Mouse (Mus musculus): ENCODE measurements around the gene Ndel1. TPM values are rescaled to one million over a fixed set of nuclear protein-coding genes. Genes with fewer than 3 reads are reported as not detected.
A peak's percentile ranks its signal among the peaks of the same experiment; 100 is the strongest.

Ndel1 gene
- total and polyA plus RNA-seq, 2 experiments from 2014 or later = 96.2 to 105 TPM

DNA sequence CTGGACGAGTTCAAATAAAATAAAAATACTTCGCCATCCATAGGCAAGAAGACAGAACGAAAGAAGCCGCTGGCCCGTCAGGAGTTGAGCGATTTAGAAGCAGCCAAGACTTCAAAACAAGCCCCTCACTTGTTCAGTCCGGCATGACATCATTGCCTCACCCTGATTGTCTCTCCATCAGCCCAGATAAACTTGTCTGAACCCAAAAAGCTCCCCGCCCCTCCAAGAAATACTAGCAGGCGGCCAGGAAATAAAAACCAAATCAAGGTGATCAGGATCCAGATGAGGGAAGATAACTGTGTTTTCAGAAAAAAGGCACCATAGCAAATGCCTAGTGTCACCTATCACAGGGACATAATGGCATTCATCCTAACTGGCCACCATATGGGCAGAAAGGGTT, 381 bp downstream of the Ndel1 start:
- TF ChIP-seq CTCF (IDR thresholded peaks at IDR 0.05; ENCODE audit: low read depth) = no peak
- 86% methylated on average over 9 of the region's 9 CpGs for WGBS
- Histone ChIP-seq H3K36me3 (ENCODE audit: insufficient read depth, low read length) (no peaks in the 10 kb centered on the region), H3K27me3 (ENCODE audit: insufficient read depth, low read length) (no peaks in the 10 kb centered on the region), H3K27ac (no peak overlapping the region), H3K4me2 (ENCODE audit: low read depth, low read length) (no peak overlapping the region), H3K9me3 (ENCODE audit: low read length) (no peaks in the 10 kb centered on the region), H3K4me1 (ENCODE audit: insufficient read depth, low read length) (no peaks in the 10 kb centered on the region), H3K4me3 (ENCODE audit: low read length) (no peak overlapping the region), H3K9ac (replicated peaks; ENCODE audit: low read length) (no peak overlapping the region)
- DNase-seq (ENCODE audit: low spot score) (no peak), ATAC-seq (no peak)

DNA sequence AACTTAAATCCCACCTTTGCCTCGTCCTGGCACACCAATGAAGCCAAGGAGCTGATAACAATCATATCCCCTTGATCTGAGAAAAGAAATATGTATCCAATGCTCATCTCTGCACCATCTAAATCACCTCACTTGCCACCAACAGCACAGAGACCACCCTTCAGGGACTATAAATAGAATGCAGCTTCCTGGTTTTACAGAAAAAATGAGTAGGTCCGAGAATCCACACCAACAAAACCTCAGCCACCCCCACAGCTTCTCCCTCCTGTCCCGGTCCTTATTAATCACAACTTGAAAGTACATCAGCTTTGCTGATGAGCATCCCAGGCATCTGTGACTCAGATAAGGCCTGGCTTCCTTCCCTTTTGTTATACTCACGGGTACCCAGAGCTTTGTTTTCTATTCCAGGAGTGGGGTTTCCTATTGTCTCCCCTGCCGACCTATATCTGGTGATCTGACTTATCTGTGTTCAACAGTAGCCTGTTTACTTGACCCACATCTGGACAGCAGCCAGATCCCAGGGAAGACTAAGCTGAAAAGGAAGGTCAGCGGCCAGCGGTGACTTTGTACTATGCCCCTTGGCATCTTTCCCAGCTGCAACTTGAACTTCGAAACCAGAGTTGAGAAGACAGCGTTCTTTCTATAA, 7.0 kb downstream of the Ndel1 start:
- TF ChIP-seq CTCF (IDR thresholded peaks at IDR 0.05; ENCODE audit: low read depth) = no peak
- DNase-seq (ENCODE audit: low spot score) = peak; percentile 12

DNA sequence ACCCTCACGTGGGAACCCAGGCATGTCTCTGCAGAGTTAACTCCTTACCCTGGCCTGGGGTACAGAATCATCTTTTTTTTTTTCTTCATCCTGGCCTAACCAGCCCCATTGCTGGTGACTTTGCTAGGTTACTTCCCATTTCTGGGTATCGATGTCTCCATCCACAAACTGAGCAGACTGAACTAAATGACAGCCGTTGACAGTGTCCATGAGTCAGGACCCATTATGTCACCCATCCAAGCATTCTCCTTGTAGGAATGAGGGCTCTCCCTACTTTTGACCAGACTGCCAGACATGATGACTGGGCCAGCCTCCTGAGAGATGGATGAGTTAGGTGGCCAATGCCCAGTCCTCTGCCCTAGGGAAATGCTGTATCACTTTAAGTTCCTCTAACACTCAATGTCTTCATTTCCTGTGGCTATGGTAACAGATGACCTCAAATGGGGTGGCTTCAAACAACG, 8.0 kb downstream of the Ndel1 start:
- Histone ChIP-seq H3K9me3 (ENCODE audit: low read length) (no peaks in the 10 kb centered on the region), H3K4me2 (ENCODE audit: low read depth, low read length) (no peak overlapping the region), H3K9ac (replicated peaks; ENCODE audit: low read length) (no peak overlapping the region), H3K27ac (no peak overlapping the region), H3K27me3 (ENCODE audit: insufficient read depth, low read length) (no peaks in the 10 kb centered on the region; the same call in 1 of the 2 replicates), H3K4me3 (ENCODE audit: low read length) (no peak overlapping the region), H3K36me3 (ENCODE audit: insufficient read depth, low read length) (no peaks in the 10 kb centered on the region), H3K4me1 (ENCODE audit: insufficient read depth, low read length) (no peaks in the 10 kb centered on the region)
- TF ChIP-seq CTCF (IDR thresholded peaks at IDR 0.05; ENCODE audit: low read depth) = no peak
- 77% methylated on average over 4 of the region's 4 CpGs for WGBS
- DNase-seq (ENCODE audit: low spot score) = no peak
- ATAC-seq = no peak

More for the DNA sequence above, 7.0 kb downstream of the Ndel1 start:
- H3K4me2 ChIP-seq (ENCODE audit: low read depth, low read length) = no peak overlapping the region
- no peak for ATAC-seq
- H3K9me3 ChIP-seq (ENCODE audit: low read length) = no peaks in the 10 kb centered on the region
- no peaks in the 10 kb centered on the region for H3K4me1 ChIP-seq (ENCODE audit: insufficient read depth, low read length)
- H3K27me3 ChIP-seq (ENCODE audit: insufficient read depth, low read length) = no peaks in the 10 kb centered on the region; the same call in 1 of the 2 replicates
- no peaks in the 10 kb centered on the region for H3K36me3 ChIP-seq (ENCODE audit: insufficient read depth, low read length)
- no peak overlapping the region for H3K27ac ChIP-seq
- 46% methylated on average over 9 of the region's 9 CpGs for WGBS
- H3K4me3 ChIP-seq (ENCODE audit: low read length) = no peak overlapping the region
- no peak overlapping the region for H3K9ac ChIP-seq (replicated peaks; ENCODE audit: low read length)

DNA sequence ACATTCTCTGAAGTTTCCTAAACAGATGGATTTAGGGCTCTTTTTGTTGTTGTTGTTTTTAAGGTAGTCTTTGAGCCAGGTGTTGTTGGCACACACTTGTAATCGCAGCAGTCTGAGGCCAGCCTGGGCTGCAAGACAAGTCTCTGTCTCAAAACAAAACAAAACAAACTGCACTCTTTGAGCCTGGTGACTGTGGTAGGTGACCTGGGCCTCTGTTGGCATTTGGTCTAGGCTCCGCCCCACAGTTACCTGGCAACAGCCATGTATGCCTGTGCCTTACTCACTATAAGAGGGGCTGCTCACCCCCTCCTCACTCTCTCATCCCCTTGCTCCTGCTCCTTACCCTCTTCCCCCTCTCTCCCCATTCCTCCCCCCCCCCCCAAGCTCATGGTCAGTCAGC, 9.4 kb downstream of the Ndel1 start:
- Histone ChIP-seq H3K9me3 (ENCODE audit: low read length) (no peaks in the 10 kb centered on the region), H3K27me3 (ENCODE audit: insufficient read depth, low read length) (no peaks in the 10 kb centered on the region; the same call in 1 of the 2 replicates), H3K4me3 (ENCODE audit: low read length) (no peak overlapping the region), H3K36me3 (ENCODE audit: insufficient read depth, low read length) (no peaks in the 10 kb centered on the region), H3K4me2 (ENCODE audit: low read depth, low read length) (no peak overlapping the region), H3K9ac (replicated peaks; ENCODE audit: low read length) (no peak overlapping the region), H3K4me1 (ENCODE audit: insufficient read depth, low read length) (no peaks in the 10 kb centered on the region), H3K27ac (no peak overlapping the region)
- ATAC-seq (no peak), DNase-seq (ENCODE audit: low spot score) (no peak)
- WGBS = 67% methylated on average over 2 of the region's 2 CpGs
- no peak for TF ChIP-seq CTCF (IDR thresholded peaks at IDR 0.05; ENCODE audit: low read depth)

- WGBS = 84% methylated on average over 8 of the region's 8 CpGs
- no peak for TF ChIP-seq CTCF (IDR thresholded peaks at IDR 0.05; ENCODE audit: low read depth)
- Histone ChIP-seq H3K4me1 (ENCODE audit: insufficient read depth, low read length) (no peaks in the 10 kb centered on the region), H3K4me2 (ENCODE audit: low read depth, low read length) (no peak overlapping the region), H3K9me3 (ENCODE audit: low read length) (no peaks in the 10 kb centered on the region), H3K36me3 (ENCODE audit: insufficient read depth, low read length) (no peaks in the 10 kb centered on the region), H3K4me3 (ENCODE audit: low read length) (no peak overlapping the region), H3K27ac (no peak overlapping the region), H3K9ac (replicated peaks; ENCODE audit: low read length) (no peak overlapping the region), H3K27me3 (ENCODE audit: insufficient read depth, low read length) (no peaks in the 10 kb centered on the region; the same call in 1 of the 2 replicates)
- no peak for ATAC-seq
- DNase-seq (ENCODE audit: low spot score) = no peak
These were observed 11.6 kb downstream of the Ndel1 start for GRCm38 (mm10) chr11:68859943-68860593.

DNA sequence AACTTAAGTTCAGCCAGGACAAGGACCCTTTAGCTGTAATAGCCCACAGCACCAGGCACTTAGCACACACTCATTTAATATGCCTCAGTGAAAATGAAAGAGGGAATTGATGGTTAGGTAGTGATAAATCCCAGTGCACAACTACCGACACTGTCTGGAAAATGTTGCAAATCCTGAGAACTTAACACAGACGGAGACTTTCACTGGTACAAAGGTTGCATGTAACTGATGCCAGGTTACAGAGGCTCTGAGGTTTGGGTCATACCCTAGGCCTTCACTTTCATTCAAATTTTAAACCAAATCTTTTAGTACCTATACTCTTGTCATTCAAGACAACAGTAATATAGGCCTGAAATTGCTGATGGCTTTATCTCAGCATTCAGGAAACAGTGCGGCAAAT, 14.3 kb downstream of the Ndel1 start:
- ATAC-seq (no peak), DNase-seq (ENCODE audit: low spot score) (no peak)
- Histone ChIP-seq H3K4me2 (ENCODE audit: low read depth, low read length) (no peak overlapping the region), H3K9ac (replicated peaks; ENCODE audit: low read length) (no peak overlapping the region), H3K4me3 (ENCODE audit: low read length) (no peak overlapping the region), H3K27ac (no peak overlapping the region), H3K9me3 (ENCODE audit: low read length) (no peaks in the 10 kb centered on the region), H3K36me3 (ENCODE audit: insufficient read depth, low read length) (no peaks in the 10 kb centered on the region), H3K27me3 (ENCODE audit: insufficient read depth, low read length) (no peaks in the 10 kb centered on the region; the same call in 1 of the 2 replicates), H3K4me1 (ENCODE audit: insufficient read depth, low read length) (peaks cover 6% of the 10 kb centered on the region)
- no peak for TF ChIP-seq CTCF (IDR thresholded peaks at IDR 0.05; ENCODE audit: low read depth)
- 88% methylated on average over 3 of the region's 3 CpGs for WGBS

DNA sequence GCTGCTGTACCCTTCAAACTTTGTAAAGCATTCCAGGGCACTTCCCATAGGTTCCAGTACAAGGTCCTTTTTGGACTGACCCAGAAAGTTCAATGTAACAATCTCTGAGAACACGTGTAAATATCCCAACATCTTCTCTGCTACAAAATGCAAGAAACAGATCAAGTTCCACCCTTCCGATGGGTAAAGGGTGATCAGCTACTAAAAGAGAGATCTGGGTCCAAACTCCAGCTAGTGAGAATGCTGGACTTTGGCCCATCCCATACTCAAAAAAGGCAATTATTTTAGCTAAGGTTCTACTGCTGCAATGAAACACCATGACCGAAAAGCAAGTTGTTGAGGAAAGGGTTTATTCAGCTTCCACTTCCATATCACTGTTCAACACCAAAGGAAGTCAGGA, 17.0 kb downstream of the Ndel1 start:
- DNase-seq (ENCODE audit: low spot score) (no peak), ATAC-seq (no peak)
- no peak overlapping the region for H3K9ac ChIP-seq (replicated peaks; ENCODE audit: low read length)
- no peak overlapping the region for H3K4me3 ChIP-seq (ENCODE audit: low read length)
- no peaks in the 10 kb centered on the region for H3K27me3 ChIP-seq (ENCODE audit: insufficient read depth, low read length)
- H3K27ac ChIP-seq = no peak overlapping the region
- H3K4me2 ChIP-seq (ENCODE audit: low read depth, low read length) = no peak overlapping the region
- no peak for TF ChIP-seq CTCF (IDR thresholded peaks at IDR 0.05; ENCODE audit: low read depth)
- peaks cover 12% of the 10 kb centered on the region for H3K4me1 ChIP-seq (ENCODE audit: insufficient read depth, low read length)
- 89% methylated on average over 3 of the region's 3 CpGs for WGBS
- H3K9me3 ChIP-seq (ENCODE audit: low read length) = no peaks in the 10 kb centered on the region
- H3K36me3 ChIP-seq (ENCODE audit: insufficient read depth, low read length) = no peaks in the 10 kb centered on the region
